Mouse (Mus musculus): ENCODE data around the gene Lrrfip1. TPM values are rescaled to one million over a fixed set of nuclear protein-coding genes. Genes with fewer than 3 reads are reported as not detected.

The Lrrfip1 gene
- polyA plus RNA-seq, 1 experiment: 83.3 TPM

- H3K79me2 ChIP-seq (ENCODE audit: control insufficient read depth, insufficient read depth): peaks cover 27% of the 10 kb centered on the region
- TF ChIP-seq MAX (IDR thresholded peaks at IDR 0.05; ENCODE audit: low read depth): no peak
- TF ChIP-seq SRF (IDR thresholded peaks at IDR 0.05; ENCODE audit: control insufficient read depth, insufficient read length, low read depth): no peak
- no peak for TF ChIP-seq REST (IDR thresholded peaks at IDR 0.05; ENCODE audit: insufficient read depth, insufficient read length)
- no peak for TF ChIP-seq TCF12 (IDR thresholded peaks at IDR 0.05; ENCODE audit: insufficient read depth, poor library complexity, severe bottlenecking)
- no peak for TF ChIP-seq POLR2A (IDR thresholded peaks at IDR 0.05; ENCODE audit: insufficient read length, low read depth)
- TF ChIP-seq USF1 (IDR thresholded peaks at IDR 0.05; ENCODE audit: low read depth): no peak
- TF ChIP-seq CEBPB (IDR thresholded peaks at IDR 0.05; ENCODE audit: insufficient read depth, poor library complexity, severe bottlenecking): no peak
- TF ChIP-seq E2F4 (IDR thresholded peaks at IDR 0.05; ENCODE audit: insufficient read depth): no peak
- TF ChIP-seq MYOG (IDR thresholded peaks at IDR 0.05; ENCODE audit: control insufficient read depth in 1 of 3, insufficient read depth in 1 of 3, insufficient read length in 2 of 3, low read depth in 2 of 3): no peak
- no peak for TF ChIP-seq TCF3 (IDR thresholded peaks at IDR 0.05; ENCODE audit: insufficient read length, low read depth)
- TF ChIP-seq POLR2AphosphoS2 (IDR thresholded peaks at IDR 0.05; ENCODE audit: insufficient read length, low read depth): no peak
- no peak for TF ChIP-seq MYOD1 (IDR thresholded peaks at IDR 0.05; ENCODE audit: control insufficient read depth in 1 of 3, insufficient read length in 2 of 3, low read depth in 2 of 3)
- H3K36me3 ChIP-seq (ENCODE audit: control insufficient read depth, insufficient read depth): peaks cover 50% of the 10 kb centered on the region
- no peak overlapping the region for H3K4me3 ChIP-seq
- no peak overlapping the region for H3K4me2 ChIP-seq (ENCODE audit: low read depth)
- no peak overlapping the region for H3ac ChIP-seq (ENCODE audit: control insufficient read depth, insufficient read length)
- H3K27me3 ChIP-seq (ENCODE audit: control insufficient read depth, insufficient read depth, insufficient read length): no peaks in the 10 kb centered on the region
Observed at GRCm38 (mm10) chr1:91101709-91102440, 103.3 kb downstream of the Lrrfip1 start.

GRCm38 (mm10) chr1:91103366-91103983 lies 104.9 kb downstream of the Lrrfip1 start:
- Histone ChIP-seq H3K36me3 (ENCODE audit: control insufficient read depth, insufficient read depth) (peaks cover 60% of the 10 kb centered on the region), H3K27me3 (ENCODE audit: control insufficient read depth, insufficient read depth, insufficient read length) (no peaks in the 10 kb centered on the region), H3K4me3 (no peak overlapping the region), H3ac (ENCODE audit: control insufficient read depth, insufficient read length) (no peak overlapping the region), H3K79me2 (ENCODE audit: control insufficient read depth, insufficient read depth) (peaks cover 11% of the 10 kb centered on the region), H3K4me2 (ENCODE audit: low read depth) (no peak overlapping the region)
- peak; percentile 46 for TF ChIP-seq POLR2AphosphoS2 (IDR thresholded peaks at IDR 0.05; ENCODE audit: insufficient read length, low read depth)
- no peak for TF ChIP-seq REST (IDR thresholded peaks at IDR 0.05; ENCODE audit: insufficient read depth, insufficient read length)

GRCm38 (mm10) chr1:91107548-91107947 lies 109.0 kb downstream of the Lrrfip1 start:
- no peaks in the 10 kb centered on the region for H3K27me3 ChIP-seq (ENCODE audit: control insufficient read depth, insufficient read depth, insufficient read length)
- H3K79me2 ChIP-seq (ENCODE audit: control insufficient read depth, insufficient read depth): no peaks in the 10 kb centered on the region
- no peak overlapping the region for H3K4me3 ChIP-seq
- H3K4me2 ChIP-seq (ENCODE audit: low read depth): no peak overlapping the region
- H3ac ChIP-seq (ENCODE audit: control insufficient read depth, insufficient read length): no peak overlapping the region
- H3K36me3 ChIP-seq (ENCODE audit: control insufficient read depth, insufficient read depth): peaks cover 75% of the 10 kb centered on the region
- TF ChIP-seq POLR2A (IDR thresholded peaks at IDR 0.05; ENCODE audit: insufficient read length, low read depth): no peak
- TF ChIP-seq USF1 (IDR thresholded peaks at IDR 0.05; ENCODE audit: low read depth): no peak
- no peak for TF ChIP-seq MYOD1 (IDR thresholded peaks at IDR 0.05; ENCODE audit: control insufficient read depth in 1 of 3, insufficient read length in 2 of 3, low read depth in 2 of 3)
- TF ChIP-seq MAX (IDR thresholded peaks at IDR 0.05; ENCODE audit: low read depth): no peak
- TF ChIP-seq MYOG (IDR thresholded peaks at IDR 0.05; ENCODE audit: control insufficient read depth in 1 of 3, insufficient read depth in 1 of 3, insufficient read length in 2 of 3, low read depth in 2 of 3): no peak
- no peak for TF ChIP-seq TCF3 (IDR thresholded peaks at IDR 0.05; ENCODE audit: insufficient read length, low read depth)
- TF ChIP-seq E2F4 (IDR thresholded peaks at IDR 0.05; ENCODE audit: insufficient read depth): no peak
- TF ChIP-seq REST (IDR thresholded peaks at IDR 0.05; ENCODE audit: insufficient read depth, insufficient read length): no peak
- TF ChIP-seq TCF12 (IDR thresholded peaks at IDR 0.05; ENCODE audit: insufficient read depth, poor library complexity, severe bottlenecking): no peak
- TF ChIP-seq SRF (IDR thresholded peaks at IDR 0.05; ENCODE audit: control insufficient read depth, insufficient read length, low read depth): no peak
- no peak for TF ChIP-seq POLR2AphosphoS2 (IDR thresholded peaks at IDR 0.05; ENCODE audit: insufficient read length, low read depth)
- TF ChIP-seq CEBPB (IDR thresholded peaks at IDR 0.05; ENCODE audit: insufficient read depth, poor library complexity, severe bottlenecking): no peak

DNA sequence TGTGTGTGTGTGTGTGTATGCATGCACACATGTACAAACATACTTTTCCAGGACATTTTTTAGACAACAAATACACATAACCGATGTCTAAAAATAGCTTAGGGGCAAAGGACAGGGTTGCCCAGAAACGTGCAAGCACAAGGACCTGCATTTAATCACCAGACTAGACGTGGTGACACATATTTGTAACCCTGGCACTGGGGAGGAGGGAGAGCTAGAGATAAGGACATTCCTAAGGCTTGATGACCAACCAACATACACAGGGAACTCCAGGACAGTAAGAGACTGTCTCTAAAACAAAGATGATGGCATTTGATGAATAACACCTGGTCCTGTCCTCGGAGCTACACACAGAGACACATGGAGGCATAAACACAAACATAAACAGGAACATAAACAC lies 110.8 kb downstream of the Lrrfip1 start:
- H3K27me3 ChIP-seq (ENCODE audit: control insufficient read depth, insufficient read depth, insufficient read length): no peaks in the 10 kb centered on the region
- H3K4me2 ChIP-seq (ENCODE audit: low read depth): no peak overlapping the region
- peaks cover 76% of the 10 kb centered on the region for H3K36me3 ChIP-seq (ENCODE audit: control insufficient read depth, insufficient read depth)
- no peak for TF ChIP-seq MYOG (IDR thresholded peaks at IDR 0.05; ENCODE audit: control insufficient read depth in 1 of 3, insufficient read depth in 1 of 3, insufficient read length in 2 of 3, low read depth in 2 of 3)
- TF ChIP-seq POLR2AphosphoS2 (IDR thresholded peaks at IDR 0.05; ENCODE audit: insufficient read length, low read depth): no peak
- no peak for TF ChIP-seq SRF (IDR thresholded peaks at IDR 0.05; ENCODE audit: control insufficient read depth, insufficient read length, low read depth)
- no peak for TF ChIP-seq USF1 (IDR thresholded peaks at IDR 0.05; ENCODE audit: low read depth)
- TF ChIP-seq POLR2A (IDR thresholded peaks at IDR 0.05; ENCODE audit: insufficient read length, low read depth): no peak
- TF ChIP-seq TCF12 (IDR thresholded peaks at IDR 0.05; ENCODE audit: insufficient read depth, poor library complexity, severe bottlenecking): no peak
- TF ChIP-seq MAX (IDR thresholded peaks at IDR 0.05; ENCODE audit: low read depth): no peak
- TF ChIP-seq E2F4 (IDR thresholded peaks at IDR 0.05; ENCODE audit: insufficient read depth): no peak
- TF ChIP-seq REST (IDR thresholded peaks at IDR 0.05; ENCODE audit: insufficient read depth, insufficient read length): no peak
- TF ChIP-seq TCF3 (IDR thresholded peaks at IDR 0.05; ENCODE audit: insufficient read length, low read depth): no peak
- no peak for TF ChIP-seq CEBPB (IDR thresholded peaks at IDR 0.05; ENCODE audit: insufficient read depth, poor library complexity, severe bottlenecking)
- TF ChIP-seq MYOD1 (IDR thresholded peaks at IDR 0.05; ENCODE audit: control insufficient read depth in 1 of 3, insufficient read length in 2 of 3, low read depth in 2 of 3): no peak
- H3K4me3 ChIP-seq: no peak overlapping the region
- no peak overlapping the region for H3ac ChIP-seq (ENCODE audit: control insufficient read depth, insufficient read length)
- H3K79me2 ChIP-seq (ENCODE audit: control insufficient read depth, insufficient read depth): no peaks in the 10 kb centered on the region
